Mouse (Mus musculus) thymus, adult 2 months (tissue): Measurements from ENCODE around the gene Tmem127. TPM values are rescaled to one million over a fixed set of nuclear protein-coding genes. Genes with fewer than 3 reads are reported as not detected.

Experiments used
- DNase-seq: peaks from one replicate; pipeline ENCODE4 v3.0.0; 2021
- H3K27ac ChIP-seq: fragments of 200-500 bp; 2 replicates; pipeline ENCODE4 v1.5.1; 2012; ENCODE audit warnings: low read length, control low read depth; ENCODE audit not compliant: control insufficient read depth, insufficient read depth
- H3K27me3 ChIP-seq: fragments of 200-500 bp; 2 replicates; pipeline ENCODE4 v1.6.1; 2012; ENCODE audit warnings: mild to moderate bottlenecking, low read length, moderate library complexity, mixed read lengths; ENCODE audit not compliant: control insufficient read depth, insufficient read depth
- H3K36me3 ChIP-seq: fragments of 200-500 bp; 2 replicates; pipeline ENCODE4 v1.6.1; 2012; ENCODE audit warnings: mild to moderate bottlenecking, low read length, moderate library complexity; ENCODE audit not compliant: control insufficient read depth, insufficient read depth
- H3K4me1 ChIP-seq: fragments of 200-500 bp; replicated peaks from 2 replicates; pipeline ENCODE4 v1.6.1; 2012; ENCODE audit warnings: low read length; ENCODE audit not compliant: control insufficient read depth, insufficient read depth
- H3K4me3 ChIP-seq: fragments of 200-500 bp; 2 replicates; pipeline ENCODE4 v1.5.1; 2012; ENCODE audit warnings: mild to moderate bottlenecking, low read length, control low read depth, moderate library complexity; ENCODE audit not compliant: control insufficient read depth, insufficient read depth
- CTCF ChIP-seq: fragments of 200-500 bp; IDR thresholded peaks from 2 replicates; pipeline ENCODE4 v1.5.1; 2012; ENCODE audit warnings: mild to moderate bottlenecking, control low read depth, low read length, moderate library complexity, borderline replicate concordance; ENCODE audit not compliant: control insufficient read depth, poor library complexity, insufficient read depth; ENCODE audit errors: extremely low read depth
- POLR2A ChIP-seq: fragments of 200-500 bp; IDR thresholded peaks from 2 replicates; pipeline ENCODE4 v1.6.1; 2012; ENCODE audit warnings: mild to moderate bottlenecking, low read length, control low read depth, moderate library complexity; ENCODE audit not compliant: control insufficient read depth, poor library complexity, insufficient read depth; ENCODE audit errors: extremely low read depth
- WGBS: fragments of 180-500 bp; shearing (Covaris S2); methylation state at CpG from one replicate; pipeline ENCODE4 v1.1.7; 2018; 5-methylcytosine and 5-hydroxymethylcytosine counted together
- polyA plus RNA-seq: library from polyadenylated mRNA; depleted of rRNA; stranded (reverse); fragments of >200 nt; gene quantifications from 2 replicates; pipeline ENCODE4 v1.2.3, GENCODE M21; 2012

The Tmem127 gene
- polyA plus RNA-seq, 1 experiment, result 140 TPM

DNA sequence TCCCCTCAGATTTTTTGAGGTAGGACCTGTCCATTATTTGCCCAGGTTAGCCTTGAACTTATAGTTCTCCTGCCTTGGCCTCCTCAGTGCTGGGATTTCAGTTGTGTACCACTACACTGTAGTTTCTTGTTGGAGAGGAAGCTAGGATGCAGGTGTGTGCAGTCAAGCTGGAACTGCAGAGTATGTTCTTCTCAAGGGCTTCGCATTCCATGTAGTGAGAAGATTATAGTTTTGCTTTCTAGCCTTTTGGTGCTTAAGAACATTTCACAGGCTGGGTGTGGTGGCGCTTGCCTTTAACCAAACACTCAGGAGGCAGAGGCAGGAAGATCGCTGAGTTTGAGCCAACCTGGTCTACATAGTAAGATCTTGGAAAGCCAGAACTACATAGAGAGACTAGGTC lies 25.1 kb downstream of the Tmem127 start:
- no peak for TF ChIP-seq POLR2A
- TF ChIP-seq CTCF, result no peak
- Histone ChIP-seq H3K4me1 (peaks cover 3% of the 10 kb centered on the region), H3K27ac (no peak overlapping the region), H3K36me3 (no peaks in the 10 kb centered on the region), H3K27me3 (no peaks in the 10 kb centered on the region), H3K4me3 (no peak overlapping the region)
- no peak for DNase-seq
- WGBS, result 96% methylated on average over 3 of the region's 3 CpGs

DNA sequence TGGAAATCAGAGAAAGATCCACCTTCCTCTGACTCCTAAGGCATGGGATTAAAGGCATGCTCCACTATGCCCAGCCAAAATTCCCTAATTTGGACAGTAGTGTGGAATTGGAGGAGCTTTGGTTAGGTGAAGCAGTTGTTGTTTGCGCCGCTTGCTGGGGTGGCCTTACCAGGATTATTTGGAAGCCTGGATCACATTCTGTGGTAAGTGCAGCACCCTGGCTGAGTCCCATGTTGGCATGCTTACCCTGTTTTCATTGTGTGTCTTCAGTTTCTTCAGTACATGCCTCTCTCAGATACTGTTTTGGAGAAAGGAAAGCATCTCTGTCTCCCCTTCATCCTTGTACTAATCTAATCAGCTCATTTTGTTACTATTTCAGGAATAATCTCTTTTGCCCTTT lies 26.9 kb downstream of the Tmem127 start:
- H3K4me3 ChIP-seq, result no peak overlapping the region
- DNase-seq, result no peak
- no peak overlapping the region for H3K27ac ChIP-seq
- no peaks in the 10 kb centered on the region for H3K27me3 ChIP-seq
- 91% methylated on average over 2 of the region's 2 CpGs for WGBS
- no peak for TF ChIP-seq POLR2A
- TF ChIP-seq CTCF, result no peak
- H3K4me1 ChIP-seq, result peaks cover 3% of the 10 kb centered on the region
- no peaks in the 10 kb centered on the region for H3K36me3 ChIP-seq

GRCm38 (mm10) chr2:127275551-127276320 lies 28.0 kb downstream of the Tmem127 start:
- 94% methylated on average over 5 of the region's 5 CpGs for WGBS
- DNase-seq, result no peak
- Histone ChIP-seq H3K27me3 (no peaks in the 10 kb centered on the region), H3K4me3 (no peak overlapping the region), H3K4me1 (peaks cover 3% of the 10 kb centered on the region), H3K36me3 (no peaks in the 10 kb centered on the region), H3K27ac (no peak overlapping the region)
- no peak for TF ChIP-seq POLR2A
- TF ChIP-seq CTCF, result no peak

DNA sequence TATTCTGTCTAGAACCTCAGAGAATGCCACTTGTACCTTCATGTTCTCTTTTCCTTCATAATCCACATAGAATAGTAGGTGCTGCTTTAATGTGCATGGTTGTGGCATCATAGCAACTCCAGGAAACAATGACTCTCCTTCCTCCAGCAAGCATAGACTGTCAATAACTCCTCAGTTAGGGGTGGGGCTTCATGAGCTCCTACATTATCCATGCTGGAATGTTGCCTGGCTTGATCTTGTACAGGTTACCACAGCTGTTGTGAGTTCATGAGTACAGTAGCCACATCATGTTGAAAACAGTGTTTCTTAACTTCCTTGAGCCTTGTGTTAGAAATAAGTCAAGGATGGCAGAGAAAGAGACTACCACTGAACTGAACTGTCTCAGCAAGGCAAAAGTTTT lies 30.5 kb downstream of the Tmem127 start:
- H3K4me1 ChIP-seq, result no peaks in the 10 kb centered on the region
- DNase-seq, result no peak
- no peak overlapping the region for H3K27ac ChIP-seq
- no peak for TF ChIP-seq POLR2A
- no peak for TF ChIP-seq CTCF
- no peaks in the 10 kb centered on the region for H3K27me3 ChIP-seq
- H3K36me3 ChIP-seq, result no peaks in the 10 kb centered on the region
- no peak overlapping the region for H3K4me3 ChIP-seq

DNA sequence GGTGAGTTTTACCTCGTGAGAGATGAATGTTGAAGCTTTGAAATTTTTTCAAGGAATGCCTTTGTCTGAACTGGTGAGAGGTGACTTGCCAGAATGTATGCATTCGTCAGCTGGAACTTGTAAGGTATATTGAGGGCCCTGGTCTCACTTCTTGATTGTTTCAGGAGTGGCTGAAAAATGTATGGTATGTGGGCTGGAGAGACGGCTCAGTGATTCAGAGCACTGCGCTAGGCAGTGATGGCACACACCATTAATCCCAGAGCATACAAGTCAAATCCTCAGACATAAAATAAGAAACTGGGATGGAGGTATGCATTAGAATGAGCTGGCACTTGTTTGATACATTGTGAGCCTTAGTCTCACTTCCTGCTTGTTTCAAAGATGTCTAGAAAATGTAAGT lies 44.5 kb downstream of the Tmem127 start:
- WGBS, result 98% methylated on average over 4 of the region's 4 CpGs
- Histone ChIP-seq H3K4me3 (no peak overlapping the region), H3K36me3 (peaks cover 41% of the 10 kb centered on the region), H3K27ac (no peak overlapping the region), H3K4me1 (no peaks in the 10 kb centered on the region), H3K27me3 (no peaks in the 10 kb centered on the region)
- DNase-seq, result no peak
- TF ChIP-seq CTCF (no peak), POLR2A (no peak)

DNA sequence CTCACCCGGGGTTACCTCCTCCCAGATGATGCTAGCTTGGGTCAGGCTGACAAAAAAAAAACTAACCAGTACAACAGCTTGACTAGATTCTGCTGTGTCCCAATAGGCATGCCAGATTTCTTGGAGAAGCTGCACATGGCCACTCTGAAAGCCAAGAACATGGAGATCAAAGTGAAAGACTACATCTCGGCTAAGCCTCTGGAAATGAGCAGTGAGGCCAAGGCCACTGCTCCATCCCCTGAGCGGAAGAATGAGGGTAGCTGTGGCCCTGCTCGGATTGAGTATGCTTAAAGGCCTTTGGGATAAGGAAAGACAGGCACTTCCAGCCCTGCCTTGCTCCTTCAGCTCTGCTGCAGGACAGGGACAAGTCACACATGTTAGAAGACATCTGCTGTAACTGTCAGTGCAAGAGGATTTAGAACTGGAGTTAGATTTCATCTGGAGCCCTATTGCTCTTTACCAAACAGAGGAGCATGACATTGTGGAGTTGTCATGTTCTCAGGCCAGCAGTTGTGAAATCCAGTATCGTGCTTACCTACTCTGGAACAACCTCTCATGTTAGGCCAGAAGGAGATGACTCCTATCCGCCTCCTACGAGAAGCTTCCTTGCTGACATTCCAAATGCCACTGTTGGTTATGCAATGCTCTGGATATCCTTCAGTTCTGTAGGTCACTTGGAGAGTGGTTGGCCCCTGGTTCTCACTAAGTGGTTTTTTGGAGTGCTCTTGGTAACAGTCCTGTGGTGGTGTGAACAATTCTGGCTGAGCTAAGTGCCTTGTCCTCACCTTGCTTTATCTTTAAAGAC lies 49.5 kb downstream of the Tmem127 start:
- Histone ChIP-seq H3K4me1 (no peaks in the 10 kb centered on the region), H3K27ac (no peak overlapping the region), H3K4me3 (no peak overlapping the region), H3K27me3 (no peaks in the 10 kb centered on the region), H3K36me3 (peaks cover 49% of the 10 kb centered on the region)
- WGBS, result 96% methylated on average over 7 of the region's 7 CpGs
- no peak for DNase-seq
- TF ChIP-seq CTCF (no peak), POLR2A (no peak)
